Mouse (Mus musculus) layer of hippocampus, adult 2 months (tissue): ENCODE measurements around the gene Enc1. TPM values are rescaled to one million over a fixed set of nuclear protein-coding genes. Genes with fewer than 3 reads are reported as not detected.
A peak's percentile ranks its signal among the peaks of the same experiment; 100 is the strongest.

Source experiments
- DNase-seq, 2 experiments: peaks; one replicate each; pipeline ENCODE4 v3.0.0; 2022; ENCODE audit warnings: low spot score in 2 of 2
- H3K27ac ChIP-seq: fragments of 200-600 bp; 2 replicates; pipeline ENCODE4 v1.8.1; 2022
- H3K4me3 ChIP-seq: fragments of 200-600 bp; 2 replicates; pipeline ENCODE4 v1.8.1; 2022; ENCODE audit warnings: mild to moderate bottlenecking
- CTCF ChIP-seq: fragments of 200-600 bp; conservative IDR thresholded peaks from 2 replicates; pipeline ENCODE4 v1.8.1; 2022; ENCODE audit warnings: antibody characterized with exemption, mild to moderate bottlenecking, moderate library complexity
- total RNA-seq, 2 experiments: library from RNA; stranded (reverse); gene quantifications; 2 replicates each; pipeline ENCODE4 v1.2.3; 2021

Gene Enc1
- total RNA-seq, 2 experiments from 2014 or later = 744 to 746 TPM

- no peak for TF ChIP-seq CTCF
- no peak for DNase-seq
- H3K27ac ChIP-seq = peak overlapping the region; percentile 32; the same call in 1 of the 2 replicates
- H3K4me3 ChIP-seq = no peak overlapping the region
Measured at GRCm38 (mm10) chr13:97208112-97208478, 32.8 kb upstream of the Enc1 start.

DNA sequence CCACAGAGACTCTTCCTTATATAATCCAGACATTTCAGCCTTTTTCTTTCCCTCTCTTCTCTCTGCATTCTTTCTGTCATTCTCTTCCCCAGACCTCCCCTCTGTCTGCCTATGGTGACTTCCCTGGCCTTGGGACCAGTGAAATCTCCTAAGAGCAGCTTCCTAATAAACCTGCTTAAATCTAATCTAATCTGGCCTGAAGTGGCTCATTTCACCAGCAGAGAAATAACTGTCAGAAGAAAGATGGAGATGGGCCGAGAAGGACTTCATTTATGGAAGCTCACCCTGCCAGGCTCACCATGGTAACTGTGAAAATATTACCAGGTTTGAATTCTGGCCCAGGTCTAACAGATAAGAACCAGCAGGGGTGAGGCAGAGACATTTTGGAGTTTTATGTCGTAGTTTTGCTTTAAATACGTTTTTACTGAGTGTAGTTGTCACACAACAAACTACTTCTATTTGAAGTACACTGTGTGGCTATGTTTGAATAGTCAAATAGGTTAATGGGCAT, 32.4 kb upstream of the Enc1 start:
- 0 out of 2 replicates have a peak, but pooled peaks have one; percentile 14 for TF ChIP-seq CTCF
- DNase-seq = no peak
- peak overlapping the region; percentile 32; the same call in 1 of the 2 replicates for H3K27ac ChIP-seq
- H3K4me3 ChIP-seq = no peak overlapping the region

DNA sequence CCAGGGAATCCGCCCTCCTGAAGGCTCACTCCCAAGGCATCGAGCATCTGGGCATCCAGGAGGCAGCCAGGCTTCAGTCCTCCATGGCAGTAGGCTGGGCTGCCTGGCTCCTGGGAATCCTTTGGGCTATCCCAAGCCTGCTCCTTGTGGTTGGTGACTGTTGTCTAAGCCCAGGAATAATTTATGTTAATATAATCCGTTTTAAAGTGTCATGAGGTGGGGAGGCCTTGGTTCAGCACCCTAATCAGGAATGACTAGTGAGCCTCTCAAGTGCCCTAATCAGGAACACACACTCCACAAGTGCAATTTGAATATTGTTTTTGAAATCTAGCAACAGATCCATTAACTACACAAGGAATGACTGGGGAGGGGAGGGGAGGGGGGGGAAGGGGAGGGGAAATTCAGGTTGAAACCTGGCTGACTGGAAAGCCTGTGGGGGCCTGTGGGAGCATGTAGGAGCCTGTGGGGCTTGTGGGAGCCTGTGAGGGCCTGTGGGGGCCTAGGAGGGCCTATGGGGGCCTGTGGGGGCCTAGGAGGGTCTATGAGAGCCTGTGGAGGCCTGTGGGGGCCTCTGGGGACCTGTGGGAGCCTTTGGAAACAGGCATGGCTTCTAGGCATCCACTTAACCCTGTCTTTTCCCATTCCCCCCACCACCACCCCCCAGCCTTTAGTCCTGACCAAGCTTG, 26.2 kb upstream of the Enc1 start:
- Histone ChIP-seq H3K4me3 (no peak overlapping the region), H3K27ac (no peak overlapping the region)
- no peak for DNase-seq
- no peak for TF ChIP-seq CTCF

GRCm38 (mm10) chr13:97215563-97215962, 25.3 kb upstream of the Enc1 start:
- TF ChIP-seq CTCF = no peak
- Histone ChIP-seq H3K4me3 (no peak overlapping the region), H3K27ac (no peak overlapping the region)
- DNase-seq = no peak

DNA sequence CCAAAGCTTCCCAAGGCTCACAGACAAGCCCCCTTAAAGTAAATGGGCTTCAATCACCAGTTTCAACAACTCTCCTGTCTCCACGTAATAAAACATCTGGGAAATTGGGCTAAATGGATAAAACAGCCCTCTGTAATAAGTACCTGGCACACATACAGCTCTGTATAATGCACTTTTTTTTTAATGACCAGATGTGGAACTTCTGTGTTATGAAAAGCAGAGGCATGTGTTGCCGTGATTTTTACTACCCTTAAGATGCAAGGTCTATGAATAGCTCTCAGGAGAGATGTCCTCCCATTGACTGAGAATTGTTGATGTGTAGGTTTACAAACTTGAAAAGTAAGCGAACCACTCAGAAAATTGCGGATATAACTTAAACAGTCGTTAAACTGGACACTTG, 24.7 kb upstream of the Enc1 start:
- H3K4me3 ChIP-seq = no peak overlapping the region
- no peak for TF ChIP-seq CTCF
- no peak overlapping the region for H3K27ac ChIP-seq
- no peak for DNase-seq

DNA sequence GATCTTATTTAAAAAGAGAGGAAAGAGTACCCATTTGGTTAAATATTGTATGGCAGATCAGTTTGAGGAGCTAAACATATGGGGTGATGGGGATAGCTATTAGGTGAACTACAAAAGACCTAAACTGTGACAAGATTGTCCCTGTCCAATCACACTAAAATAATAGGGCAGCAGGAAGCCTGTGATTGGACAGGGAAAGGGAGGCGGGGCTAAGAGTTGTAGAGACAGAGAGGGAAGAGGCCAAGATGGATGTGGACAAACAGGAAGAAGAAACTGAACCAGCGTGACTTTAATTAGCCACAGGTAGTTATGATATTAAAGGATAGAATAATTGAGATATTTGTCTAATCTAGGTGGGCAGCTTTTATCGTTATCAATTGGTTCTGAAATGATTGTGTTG, 20.9 kb upstream of the Enc1 start:
- Histone ChIP-seq H3K4me3 (no peak overlapping the region), H3K27ac (no peak overlapping the region)
- no peak for TF ChIP-seq CTCF
- DNase-seq = no peak

DNA sequence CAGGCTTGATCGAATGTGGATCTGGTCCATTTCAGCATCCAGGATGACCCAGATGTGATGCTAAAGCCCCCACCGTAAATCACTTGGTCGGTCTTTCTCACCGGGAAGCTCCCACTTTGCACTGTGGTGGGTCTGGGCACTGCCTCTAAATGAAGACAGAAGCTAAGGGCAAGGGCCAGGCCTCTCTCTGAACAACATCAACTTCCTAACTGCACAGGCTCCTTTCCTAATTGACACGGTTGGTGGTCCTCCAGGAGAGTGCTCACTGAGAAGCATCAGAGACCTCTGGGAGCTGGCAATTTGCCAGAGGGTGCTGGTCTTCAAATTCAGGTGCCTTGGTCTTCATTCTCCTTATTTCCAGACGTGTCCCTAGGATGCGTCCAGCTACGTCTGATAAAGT, 17.0 kb upstream of the Enc1 start:
- DNase-seq = no peak
- no peak for TF ChIP-seq CTCF
- Histone ChIP-seq H3K27ac (no peak overlapping the region), H3K4me3 (no peak overlapping the region)

GRCm38 (mm10) chr13:97224341-97224982, 16.4 kb upstream of the Enc1 start:
- H3K4me3 ChIP-seq = no peak overlapping the region
- H3K27ac ChIP-seq = no peak overlapping the region
- DNase-seq = no peak
- TF ChIP-seq CTCF = no peak

GRCm38 (mm10) chr13:97225130-97225529, 15.8 kb upstream of the Enc1 start:
- DNase-seq = no peak
- no peak overlapping the region for H3K27ac ChIP-seq
- no peak for TF ChIP-seq CTCF
- H3K4me3 ChIP-seq = no peak overlapping the region

- Histone ChIP-seq H3K4me3 (no peak overlapping the region), H3K27ac (no peak overlapping the region)
- no peak for DNase-seq
- no peak for TF ChIP-seq CTCF
Measured at GRCm38 (mm10) chr13:97227795-97228194, 13.1 kb upstream of the Enc1 start.

DNA sequence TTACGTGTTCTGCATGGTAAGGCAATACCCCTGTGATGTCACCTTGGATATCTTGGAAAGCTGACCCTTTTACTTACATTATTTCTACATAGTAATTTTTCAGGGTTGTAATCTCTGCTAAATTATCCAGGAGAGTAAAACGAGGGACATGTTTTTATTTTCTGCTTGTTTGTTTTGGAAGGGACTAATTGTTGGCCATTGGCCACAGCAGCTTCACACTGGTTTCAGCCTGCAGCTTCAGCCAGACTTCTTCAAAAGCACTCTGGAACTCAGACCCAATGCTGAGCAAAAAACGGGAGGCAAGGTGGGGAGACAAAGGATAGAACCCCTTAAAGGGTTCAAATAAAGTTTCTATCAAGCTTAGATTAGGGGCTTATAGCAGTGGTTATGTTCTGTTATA, 10.8 kb upstream of the Enc1 start:
- H3K4me3 ChIP-seq = no peak overlapping the region
- no peak overlapping the region for H3K27ac ChIP-seq
- no peak for TF ChIP-seq CTCF
- no peak for DNase-seq

DNA sequence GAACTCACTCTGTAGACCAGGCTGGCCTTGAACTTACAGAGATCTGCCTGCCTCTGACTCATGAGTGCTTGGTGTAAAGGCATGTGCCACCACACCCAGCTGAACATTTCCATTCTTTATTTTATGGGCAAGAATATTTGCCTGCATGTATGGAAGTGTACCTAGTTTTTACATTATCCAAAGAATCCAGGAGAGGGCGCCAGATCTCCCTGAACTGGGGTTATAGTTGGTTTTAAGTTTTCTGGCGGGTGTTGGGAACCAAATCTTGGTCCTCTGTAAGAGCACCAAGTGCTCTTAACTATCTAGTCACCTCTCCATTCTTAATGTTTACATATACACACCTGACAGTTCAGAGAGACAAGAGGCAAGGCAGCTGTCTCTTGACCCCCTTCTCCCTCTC, 7.8 kb upstream of the Enc1 start:
- Histone ChIP-seq H3K27ac (no peak overlapping the region), H3K4me3 (no peak overlapping the region)
- DNase-seq = no peak
- TF ChIP-seq CTCF = peak; percentile 60

- peak overlapping the region; percentile 54 for H3K4me3 ChIP-seq
- H3K27ac ChIP-seq = no peak overlapping the region
- peak; percentile 85 to 86 for DNase-seq
- TF ChIP-seq CTCF = peak; percentile 90
Measured at GRCm38 (mm10) chr13:97234785-97235417, 6.0 kb upstream of the Enc1 start.
